Mouse (Mus musculus) hindbrain, embryonic 14.5 days (tissue): ENCODE results near the gene Daxx. TPM values are rescaled to one million over a fixed set of nuclear protein-coding genes. Genes with fewer than 3 reads are reported as not detected.

ENCODE experiments used
- microRNA-seq: library from miRNA; unstranded; fragments of <30 nt; microRNA quantifications from one replicate; pipeline ENCODE4, GENCODE M21; 2016
- polyA plus RNA-seq: library from polyadenylated mRNA; unstranded; fragments of >200 nt; fragmentation: Nextera tagmentation; extraction: Ambion mirVana; gene quantifications from 2 replicates; pipeline ENCODE4 v1.2.1, GENCODE M21; 2014

Gene Daxx
- polyA plus RNA-seq, 1 experiment from 2014 or later: 39.2 TPM

Small RNAs within 50 kb of the gene (microRNA-seq; reads per million reads assigned to microRNA genes)
- not detected for gene Gm27740

Other genes with a start within 250 kb of the Daxx start
- gene Hnrnpm, start 222.6 kb upstream of the Daxx start, polyA plus RNA-seq: 161 and 173 TPM in 2 replicates
- 69.0 and 72.1 TPM in 2 replicates for gene March2, start 190.7 kb upstream of the Daxx start, polyA plus RNA-seq
- gene Rab11b, start 148.9 kb upstream of the Daxx start, polyA plus RNA-seq: 370 and 430 TPM in 2 replicates
- 19.1 and 25.1 TPM in 2 replicates for gene Angptl4, start 127.6 kb upstream of the Daxx start, polyA plus RNA-seq
- gene Kank3, start 98.9 kb upstream of the Daxx start, polyA plus RNA-seq: 44.7 and 47.7 TPM in 2 replicates
- 580 and 749 TPM in 2 replicates for gene Rps28, start 84.9 kb upstream of the Daxx start, polyA plus RNA-seq
- 487 and 568 TPM in 2 replicates for gene Ndufa7, start 84.8 kb upstream of the Daxx start, polyA plus RNA-seq
- gene Cd320, start 66.3 kb upstream of the Daxx start, polyA plus RNA-seq: 57.5 and 59.6 TPM in 2 replicates
- gene Gm7029, start 35.6 kb upstream of the Daxx start, polyA plus RNA-seq: not detected in 2 replicates
- gene Kifc1, start 18.8 kb upstream of the Daxx start, polyA plus RNA-seq: 1.7 and 1.8 TPM in 2 replicates
- gene Platr17, start 4.3 kb upstream of the Daxx start, polyA plus RNA-seq: 0.59 TPM in 1 of 2 replicates, not detected in the other
- 24.9 and 29.6 TPM in 2 replicates for gene Tapbp, start 6.5 kb downstream of the Daxx start, polyA plus RNA-seq
- 10.4 and 11.4 TPM in 2 replicates for gene Zbtb22, start 6.5 kb downstream of the Daxx start, polyA plus RNA-seq
- gene Rgl2, start 20.1 kb downstream of the Daxx start, polyA plus RNA-seq: 47.7 and 49.2 TPM in 2 replicates
- gene Pfdn6, start 30.9 kb downstream of the Daxx start, polyA plus RNA-seq: 157 and 161 TPM in 2 replicates
- gene Wdr46, start 31.2 kb downstream of the Daxx start, polyA plus RNA-seq: 15.6 and 19.5 TPM in 2 replicates
- 7.8 and 9.2 TPM in 2 replicates for gene B3galt4, start 42.1 kb downstream of the Daxx start, polyA plus RNA-seq
- 56.0 and 56.6 TPM in 2 replicates for gene Vps52, start 46.4 kb downstream of the Daxx start, polyA plus RNA-seq
- gene Rps18, start 46.6 kb downstream of the Daxx start, polyA plus RNA-seq: 804 and 966 TPM in 2 replicates
- 12.5 and 16.5 TPM in 2 replicates for gene H2-K1, start 90.9 kb downstream of the Daxx start, polyA plus RNA-seq
- gene Ring1, start 115.3 kb downstream of the Daxx start, polyA plus RNA-seq: 6.3 and 7.8 TPM in 2 replicates
- 64.3 and 67.3 TPM in 2 replicates for gene H2-Ke6, start 118.6 kb downstream of the Daxx start, polyA plus RNA-seq
- 87.1 and 97.0 TPM in 2 replicates for gene Slc39a7, start 122.3 kb downstream of the Daxx start, polyA plus RNA-seq
- 32.2 and 34.5 TPM in 2 replicates for gene Rxrb, start 122.4 kb downstream of the Daxx start, polyA plus RNA-seq
- gene Col11a2, start 130.0 kb downstream of the Daxx start, polyA plus RNA-seq: 2.7 and 3.4 TPM in 2 replicates
- 0.29 TPM in 1 of 2 replicates, not detected in the other for gene H2-Oa, start 182.9 kb downstream of the Daxx start, polyA plus RNA-seq
- gene H2-DMa, start 210.1 kb downstream of the Daxx start, polyA plus RNA-seq: 19.2 and 20.2 TPM in 2 replicates
- gene Brd2, start 213.2 kb downstream of the Daxx start, polyA plus RNA-seq: 133 and 136 TPM in 2 replicates
- gene H2-DMb2, start 233.9 kb downstream of the Daxx start, polyA plus RNA-seq: 0.16 TPM in 1 of 2 replicates, not detected in the other
- gene H2-DMb1, start 243.7 kb downstream of the Daxx start, polyA plus RNA-seq: 0.72 and 0.76 TPM in 2 replicates